Mouse (Mus musculus) left cerebral cortex, adult 8-10 months (tissue): ENCODE results near the gene St3gal4. TPM values are rescaled to one million over a fixed set of nuclear protein-coding genes. Genes with fewer than 3 reads are reported as not detected.
"Not testable (repeated sequence)": the region's sequence is repeated elsewhere in the genome, so short reads cannot be mapped to it uniquely, and the experiment has no call there.

Experiments used
- DNase-seq, 2 experiments: peaks; one replicate each; pipeline ENCODE4 v3.0.0; 2022; ENCODE audit warnings: low spot score in 2 of 2
- total RNA-seq, 4 experiments: library from RNA; stranded (reverse); gene quantifications; 2 replicates each; pipeline ENCODE4 v1.2.4; 2022

St3gal4 gene
- total RNA-seq = 10 to 100 TPM; 26.5 to 30.4 (median 28.9) TPM

DNA sequence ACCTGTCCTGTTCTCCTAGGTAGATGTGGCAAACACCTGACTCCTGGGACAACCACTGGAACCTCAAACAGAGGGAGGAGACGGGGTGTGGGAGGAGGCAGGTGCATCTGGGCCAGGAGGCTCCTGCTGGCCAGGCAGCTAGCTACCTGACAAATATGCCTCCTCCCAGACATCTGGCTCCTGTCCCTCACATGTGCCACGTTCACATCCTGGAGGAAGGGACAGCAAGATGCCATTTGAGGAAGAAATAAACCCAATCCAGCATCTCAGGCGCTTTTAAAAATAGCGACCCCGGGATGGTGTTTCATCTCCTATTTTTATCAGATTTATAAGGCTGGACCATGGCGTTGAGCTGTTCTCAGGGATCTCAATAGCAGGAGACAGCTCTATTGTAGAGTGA, at the start of gene St3gal4:
St3gal4 (minus strand) TSS at position 101 of the 400 bp plus-strand sequence.
- no peak for DNase-seq

DNA sequence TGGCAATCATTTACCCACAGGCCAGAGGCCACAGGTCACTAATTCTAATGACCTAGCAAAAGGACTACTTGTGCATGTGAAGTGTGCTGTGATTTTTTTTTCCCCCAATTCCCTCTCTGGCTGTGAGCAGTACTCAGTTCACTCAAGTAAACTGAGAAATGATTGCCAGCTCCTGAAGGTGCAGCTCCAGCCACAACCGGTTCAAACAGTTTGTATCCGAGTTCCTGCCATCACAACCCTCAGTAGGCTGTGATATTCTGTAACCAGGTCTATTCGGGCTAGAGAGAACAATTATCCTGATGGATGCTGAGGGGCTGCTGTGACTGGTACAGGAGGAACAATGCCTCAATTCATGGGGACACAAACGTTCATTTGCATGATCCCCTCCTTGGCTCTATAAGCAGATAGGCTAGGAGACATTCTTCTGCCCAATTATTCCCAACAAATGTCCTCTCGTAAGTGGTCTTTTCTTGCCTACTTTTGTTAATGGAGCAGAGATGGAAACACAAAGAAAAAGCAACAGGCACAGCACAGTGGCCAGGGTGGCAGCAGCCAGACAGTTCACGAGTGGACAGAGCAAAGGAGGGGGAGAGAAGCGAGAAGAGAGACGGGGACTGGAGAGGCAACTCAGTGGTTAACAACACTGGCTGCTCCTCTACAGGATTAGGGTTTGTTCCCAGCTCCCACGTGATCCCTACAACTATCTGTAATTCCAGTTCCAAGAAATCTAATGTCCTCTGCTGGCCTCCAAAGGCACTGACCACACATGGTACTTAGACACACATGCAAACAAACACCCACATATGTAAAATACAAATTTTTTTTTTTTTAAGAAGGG, 47.9 kb upstream of the St3gal4 start:
- no peak for DNase-seq

DNA sequence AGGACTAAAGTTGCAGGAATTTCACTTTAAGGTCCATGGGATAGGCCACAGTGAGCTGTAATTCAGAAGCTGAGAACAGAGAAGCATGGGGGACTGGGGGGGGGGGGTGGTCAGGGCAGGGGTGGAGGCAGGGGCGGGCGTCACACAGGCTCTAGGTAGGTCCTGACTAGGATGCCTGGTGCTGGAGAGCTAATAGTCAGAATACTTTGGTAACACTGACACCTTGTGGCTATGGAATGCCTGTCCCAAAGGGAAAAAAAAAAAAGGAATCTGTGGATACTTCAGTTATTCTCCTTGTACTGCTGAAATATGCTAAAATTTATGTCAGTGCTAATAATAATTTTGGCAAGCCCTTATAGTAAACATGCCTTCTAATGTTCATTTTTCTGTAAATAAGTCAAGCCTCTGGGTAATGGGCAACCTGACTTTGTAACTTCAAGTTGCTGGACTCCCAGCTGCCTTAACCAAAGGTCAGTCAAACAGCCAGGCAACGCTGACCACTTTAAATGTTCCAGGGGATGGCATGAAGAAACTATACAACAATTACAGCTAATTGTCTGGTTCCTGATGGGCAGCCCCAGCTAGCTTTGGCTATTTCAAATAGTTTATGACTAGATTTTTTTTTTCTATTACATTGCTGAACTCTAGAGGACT, 47.2 kb upstream of the St3gal4 start:
- DNase-seq = no peak

DNA sequence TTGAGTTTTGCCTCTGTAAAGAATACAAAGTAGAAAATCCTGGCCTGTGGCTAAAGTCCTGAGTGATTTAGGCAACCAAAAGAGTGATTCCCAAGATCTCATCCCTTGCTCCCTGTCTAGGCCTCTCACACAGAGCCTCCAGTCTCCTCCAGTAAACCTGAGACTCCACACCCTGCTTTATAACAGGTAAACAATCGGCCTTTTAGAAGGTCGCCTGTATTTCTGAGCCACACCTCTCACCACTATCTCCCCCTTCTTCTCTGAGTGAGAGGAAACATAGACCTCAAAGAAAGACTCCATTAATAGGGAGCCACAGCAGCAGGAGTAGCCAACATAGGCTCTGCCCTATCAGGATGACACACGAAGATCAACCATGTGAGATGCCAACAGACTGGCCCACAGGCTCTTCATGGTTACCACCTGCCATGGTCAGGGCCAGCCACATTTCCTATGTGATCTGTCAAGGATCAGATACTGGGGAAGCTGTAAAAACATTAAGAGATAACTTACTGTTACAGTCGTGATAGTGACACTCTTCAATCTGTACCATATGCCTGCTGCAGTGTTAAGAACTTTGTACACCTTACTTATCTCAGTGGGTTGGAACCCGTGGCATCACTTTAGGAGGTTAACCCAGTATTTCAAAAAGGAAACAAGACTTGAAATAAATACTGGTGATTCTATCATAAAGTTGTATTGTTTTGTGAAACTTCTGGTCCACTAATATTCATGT, 45.2 kb upstream of the St3gal4 start:
- DNase-seq = no peak

DNA sequence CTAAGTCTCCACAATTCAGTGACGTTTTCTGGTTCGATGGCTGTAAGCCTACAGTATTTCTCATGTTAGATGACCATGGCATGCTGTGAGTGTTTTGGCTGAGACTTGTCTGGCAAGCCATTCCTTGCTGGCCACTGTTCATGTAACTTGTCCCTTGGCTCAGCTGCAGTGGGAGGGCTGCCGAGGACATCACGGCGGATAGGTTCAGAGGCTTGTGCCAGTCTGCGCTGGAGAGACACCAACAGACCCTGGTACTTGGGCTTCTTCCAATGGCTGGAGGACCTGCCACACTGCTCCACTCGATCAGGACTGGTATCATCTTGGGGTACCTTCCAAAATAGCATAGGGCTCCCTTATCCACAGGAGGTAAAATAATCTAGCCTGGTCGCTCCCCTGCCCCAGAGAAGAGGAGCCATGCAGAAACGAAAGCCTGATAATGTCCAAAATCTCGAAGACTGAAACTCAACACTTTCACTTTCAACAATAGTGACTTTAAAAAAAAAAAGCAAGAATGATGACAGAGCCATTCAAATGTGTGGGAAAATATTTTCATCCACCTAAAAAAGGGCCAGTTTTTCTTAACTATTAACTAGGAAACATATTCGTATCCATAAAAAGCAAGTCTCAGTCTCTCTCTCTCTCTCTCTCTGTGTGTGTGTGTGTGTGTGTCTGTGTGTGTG, 44.1 kb upstream of the St3gal4 start:
- DNase-seq = no peak

DNA sequence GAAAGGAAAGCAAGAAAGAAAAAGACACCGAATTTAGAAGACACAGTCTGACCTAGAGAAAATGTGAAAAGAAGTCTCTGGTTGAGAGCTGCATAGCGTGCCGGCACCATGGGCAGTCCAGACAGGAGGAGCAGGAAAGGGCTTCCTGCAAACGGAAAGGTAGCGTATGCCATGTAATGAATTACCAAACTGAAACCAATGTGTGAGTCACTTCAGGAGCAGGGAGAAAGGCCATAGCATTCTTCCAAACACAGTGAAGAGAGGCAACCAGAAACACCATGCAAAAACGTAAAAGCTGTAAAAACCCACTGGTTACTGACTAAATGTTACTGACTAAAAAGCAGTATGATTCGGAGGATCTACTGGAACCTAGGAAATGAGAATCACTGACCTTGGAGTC, 42.7 kb upstream of the St3gal4 start:
- DNase-seq = no peak

DNA sequence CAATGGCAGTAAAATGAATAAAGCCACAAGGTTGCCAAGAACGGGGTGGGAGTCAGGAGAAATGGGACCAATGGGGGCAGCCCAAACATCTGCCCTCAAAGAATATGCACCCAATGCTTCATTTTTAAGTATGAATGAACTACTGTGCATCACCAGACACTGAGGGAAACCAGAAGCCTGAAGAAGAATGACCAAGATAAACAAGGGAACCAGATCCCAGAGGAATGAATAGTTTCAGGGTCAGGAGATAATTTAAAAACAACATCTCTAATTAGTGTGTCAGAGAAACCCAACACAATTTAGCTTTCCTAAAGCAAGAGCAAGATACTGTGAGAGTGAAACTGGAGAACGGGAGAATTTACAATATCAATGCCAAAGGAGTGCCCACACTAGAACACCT, 41.6 kb upstream of the St3gal4 start:
- DNase-seq = no peak

DNA sequence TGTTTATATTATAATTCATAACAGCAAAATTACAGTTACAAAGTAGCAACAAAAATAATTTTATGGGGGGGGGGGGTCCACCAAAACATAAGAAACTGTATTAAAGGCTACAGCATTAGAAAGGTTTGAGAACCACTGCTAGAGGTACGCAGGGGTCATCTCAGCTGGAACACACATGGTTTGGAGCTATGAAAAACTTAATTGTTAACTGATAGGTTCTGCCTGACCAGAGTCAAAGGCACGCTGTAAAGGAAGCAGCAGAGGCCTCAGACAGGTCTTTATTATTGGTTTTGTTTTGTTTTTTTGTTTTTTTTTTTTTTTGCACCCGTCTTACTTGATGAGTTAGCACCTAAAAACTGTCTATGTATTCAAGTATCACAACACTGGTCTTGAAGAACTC, 39.4 kb upstream of the St3gal4 start:
- DNase-seq = no peak

DNA sequence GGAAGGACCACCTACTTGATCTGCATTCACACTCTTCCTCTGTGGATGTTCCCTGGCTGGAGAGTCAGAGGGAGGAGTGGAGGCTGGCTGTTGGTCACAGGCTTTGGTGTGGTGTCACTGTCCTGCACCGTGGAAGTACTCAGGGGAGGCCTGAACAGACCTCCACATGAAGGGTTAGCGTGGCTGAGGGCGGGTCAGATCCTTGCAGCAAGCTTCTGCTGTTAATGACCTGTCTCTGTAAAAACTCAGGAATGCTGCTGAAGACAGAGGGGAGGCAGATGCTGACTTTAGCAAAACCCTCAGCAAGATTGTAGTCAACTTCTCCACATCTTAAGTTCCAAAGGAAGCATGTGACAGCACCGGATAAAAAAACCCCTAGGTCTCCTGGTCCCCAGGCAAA, 37.8 kb upstream of the St3gal4 start:
- no peak for DNase-seq

DNA sequence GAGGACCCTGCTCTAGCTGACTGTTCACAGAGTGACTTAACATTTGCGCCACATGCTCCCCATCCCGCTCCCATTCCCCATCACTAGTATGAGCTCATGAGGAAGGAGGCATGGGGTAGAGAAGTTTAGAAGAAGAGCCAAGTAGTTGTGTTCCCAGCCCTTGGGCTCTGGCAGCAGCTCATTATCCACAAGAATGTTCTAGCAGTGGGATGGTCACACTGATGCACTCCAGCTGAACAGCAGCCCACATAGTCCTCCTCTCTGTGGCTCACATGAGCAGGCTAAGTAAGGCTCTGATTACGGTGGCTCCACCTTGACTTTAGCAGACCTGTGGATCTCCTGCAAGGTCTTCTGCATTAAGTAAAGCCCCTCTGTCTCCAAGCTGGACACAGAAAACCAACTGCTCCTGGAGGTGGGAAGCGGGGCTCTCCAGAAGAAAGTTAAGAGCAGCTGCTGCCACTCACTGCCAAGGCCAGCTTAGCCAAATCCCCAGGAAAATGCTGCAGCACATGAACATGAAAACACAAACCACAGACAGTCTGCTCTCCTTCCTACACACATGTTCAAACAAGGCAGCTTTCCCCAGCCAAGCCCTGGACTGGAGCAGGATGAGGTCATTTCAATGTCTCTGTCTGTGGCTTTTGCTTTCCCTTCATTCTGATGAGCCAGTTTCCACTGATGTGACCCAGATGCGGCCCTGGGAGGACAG, 37.1 kb upstream of the St3gal4 start:
- peak in 1 of 2 experiments; percentile 38 for DNase-seq

DNA sequence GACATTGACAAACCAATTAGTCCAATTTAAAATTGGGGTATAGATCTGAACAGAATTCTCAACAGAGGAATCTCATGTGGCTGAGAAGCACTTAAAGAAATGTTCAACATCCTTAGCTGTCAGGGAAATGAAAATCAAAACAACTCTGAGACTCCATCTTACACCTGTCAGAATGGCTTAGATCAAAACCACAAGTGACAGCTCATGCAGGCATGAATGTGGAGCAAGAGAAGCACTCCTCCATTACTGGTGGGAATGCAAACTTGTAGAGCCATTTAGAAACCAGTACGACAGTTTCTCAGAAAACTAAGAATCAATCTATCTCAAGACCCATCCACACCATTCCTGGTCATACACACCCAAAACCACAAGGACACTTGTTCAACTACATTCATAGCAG, 33.9 kb upstream of the St3gal4 start:
- DNase-seq = no peak

DNA sequence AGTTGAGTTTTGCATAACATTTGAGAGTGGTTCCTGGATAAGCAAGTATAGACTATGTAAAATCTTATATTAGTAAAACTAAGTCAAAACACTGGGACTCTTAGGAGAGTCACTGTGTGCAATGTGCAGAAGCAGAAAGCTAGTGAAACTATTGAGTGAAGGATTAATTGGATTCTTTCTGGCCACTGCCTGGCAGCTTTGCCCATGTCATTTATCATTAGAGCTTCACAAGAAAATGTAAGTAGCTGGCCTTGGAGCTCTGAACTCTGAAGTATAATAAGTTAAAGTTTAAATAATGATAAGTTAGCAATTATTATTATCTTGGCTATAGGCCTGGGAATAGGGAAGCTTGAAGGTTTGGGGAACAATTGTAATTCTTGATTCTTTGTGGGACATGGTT, 29.8 kb upstream of the St3gal4 start:
- not testable (repeated sequence) for DNase-seq

DNA sequence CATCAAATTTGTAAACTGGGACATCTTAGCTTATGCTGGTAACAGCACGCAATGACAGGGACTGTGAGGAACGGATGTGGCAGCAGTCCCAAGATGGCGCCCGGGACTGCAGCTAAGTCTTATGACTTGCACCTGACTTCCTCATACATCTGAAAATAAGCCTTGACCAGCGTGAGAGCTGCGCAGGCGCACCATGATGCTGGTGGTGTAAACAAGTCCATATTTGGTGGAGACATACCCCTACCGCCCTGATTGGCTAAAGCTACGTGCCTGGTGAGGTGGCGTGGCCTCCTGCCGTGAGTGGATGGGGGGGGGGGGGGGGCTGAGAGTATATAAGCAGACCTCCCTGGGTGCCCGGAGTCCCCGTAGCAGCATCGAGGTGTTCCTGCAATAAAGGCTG, 28.2 kb upstream of the St3gal4 start:
- not testable (repeated sequence) for DNase-seq

DNA sequence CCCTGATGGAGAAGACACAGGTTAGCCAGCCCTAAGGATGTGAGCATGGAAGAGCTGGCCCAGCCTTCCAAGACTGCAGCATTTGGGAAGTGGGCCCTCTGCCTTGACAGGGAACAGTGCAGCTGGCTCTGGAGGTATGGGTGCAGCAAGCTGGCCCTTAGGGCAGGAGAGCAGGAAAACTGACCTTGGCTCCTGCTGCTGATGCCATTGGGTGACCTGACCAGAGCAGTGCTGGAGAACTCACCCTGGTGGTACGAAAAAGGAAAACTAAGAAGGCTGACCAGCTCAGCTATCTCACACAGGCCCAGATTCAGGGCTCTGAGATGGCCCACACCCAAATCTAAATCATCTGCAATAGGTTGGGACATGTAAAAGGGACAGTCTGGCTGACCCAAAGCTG, 26.8 kb upstream of the St3gal4 start:
- no peak for DNase-seq

DNA sequence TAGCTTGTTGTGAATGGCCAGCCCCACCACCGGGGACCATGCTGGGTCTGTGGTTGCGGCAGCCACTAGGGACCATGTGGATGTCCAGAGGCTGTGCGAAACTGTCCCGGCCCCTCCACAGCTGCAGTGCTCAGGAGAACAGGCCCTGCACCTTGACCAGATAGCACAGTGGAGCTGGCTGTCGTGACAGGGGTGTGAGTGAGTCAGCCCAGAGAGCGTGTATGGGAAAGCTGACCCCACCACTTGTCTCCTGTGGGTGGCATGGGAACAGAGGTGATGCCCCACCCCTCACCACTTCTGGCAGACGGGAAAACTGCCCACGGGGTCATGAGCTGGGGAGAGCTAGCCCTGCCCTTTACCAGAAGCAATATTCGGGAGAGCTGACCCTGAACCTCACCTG, 26.1 kb upstream of the St3gal4 start:
- DNase-seq = no peak

DNA sequence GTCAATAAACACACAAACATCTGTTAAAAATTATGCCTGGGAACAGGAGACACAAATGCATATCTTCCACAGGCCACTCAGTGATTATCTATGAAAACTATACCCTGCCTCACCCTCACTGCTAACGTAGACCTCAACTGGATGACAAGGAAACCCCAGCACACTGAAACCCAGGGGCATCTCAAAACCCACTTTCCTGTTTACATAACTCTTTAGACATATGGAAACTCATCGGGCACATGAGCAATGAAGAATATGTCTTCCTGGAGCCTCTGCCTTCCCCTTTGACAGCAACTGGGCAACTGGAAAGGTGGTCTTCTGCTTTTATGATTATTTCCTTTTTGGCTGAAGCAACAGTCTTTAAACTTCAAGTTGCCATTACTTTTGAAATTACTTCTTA, 23.2 kb upstream of the St3gal4 start:
- no peak for DNase-seq

DNA sequence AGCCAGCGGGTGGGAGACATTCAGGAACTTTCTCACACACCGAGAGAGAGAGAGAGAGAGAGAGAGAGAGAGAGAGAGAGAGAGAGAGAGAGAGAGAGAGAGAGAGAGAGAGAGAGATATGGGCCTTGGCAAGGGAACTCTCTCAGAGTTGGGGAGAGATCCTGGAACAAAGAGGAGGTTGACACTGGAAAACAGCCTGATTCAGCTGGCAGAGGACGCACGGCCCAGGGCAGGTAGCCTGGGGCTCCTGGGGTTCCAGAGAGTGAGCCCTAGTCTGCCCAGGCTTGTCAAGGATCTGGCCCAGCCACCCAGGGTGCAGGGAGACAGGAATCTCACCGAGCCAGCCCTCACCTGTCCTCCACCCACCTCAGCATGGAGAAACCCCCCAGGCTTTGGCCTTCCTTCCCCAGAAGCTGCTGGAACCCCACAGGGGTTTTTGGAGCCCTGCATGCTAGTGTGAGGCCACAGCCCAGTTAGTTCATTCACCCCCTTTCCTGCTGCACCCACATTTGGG, 20.2 kb upstream of the St3gal4 start:
- DNase-seq = no peak

DNA sequence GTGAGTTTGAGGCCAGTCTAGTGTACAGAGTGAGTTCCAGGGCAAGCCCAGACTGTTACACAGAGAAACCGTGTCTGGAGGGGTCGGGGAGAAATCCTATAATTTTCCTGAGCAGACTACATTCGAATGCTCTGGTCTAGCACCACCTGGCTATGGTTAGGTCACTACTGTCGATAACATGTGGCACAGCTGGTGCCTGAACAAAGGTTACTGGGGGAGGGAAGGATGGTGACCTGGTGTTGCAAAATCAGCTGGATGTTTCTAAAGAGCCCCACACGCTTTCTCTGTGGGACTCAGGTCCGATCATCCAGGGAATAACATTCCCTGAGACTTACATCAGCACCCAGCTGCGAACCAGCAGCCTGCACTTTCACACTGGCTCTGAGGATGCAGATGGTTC, 19.0 kb upstream of the St3gal4 start:
- no peak for DNase-seq

DNA sequence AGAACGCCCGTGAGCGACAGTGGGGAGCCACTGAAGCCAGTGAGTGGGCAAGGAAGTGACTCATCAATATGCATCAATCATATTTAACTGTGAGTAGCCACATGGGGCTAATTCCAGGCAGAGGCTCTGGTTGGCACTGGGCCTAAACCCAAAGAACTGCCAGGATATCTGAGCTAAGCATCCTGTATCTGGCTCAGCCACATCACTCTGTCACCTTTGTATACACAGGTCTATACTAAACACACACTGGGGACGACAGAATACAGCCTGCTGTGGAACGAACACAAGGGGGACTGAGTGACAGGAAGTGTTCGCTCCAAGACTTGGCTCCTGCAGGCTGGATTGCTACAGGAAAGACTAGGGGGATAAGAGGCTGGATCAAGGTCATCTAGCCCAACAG, 16.5 kb upstream of the St3gal4 start:
- no peak for DNase-seq

DNA sequence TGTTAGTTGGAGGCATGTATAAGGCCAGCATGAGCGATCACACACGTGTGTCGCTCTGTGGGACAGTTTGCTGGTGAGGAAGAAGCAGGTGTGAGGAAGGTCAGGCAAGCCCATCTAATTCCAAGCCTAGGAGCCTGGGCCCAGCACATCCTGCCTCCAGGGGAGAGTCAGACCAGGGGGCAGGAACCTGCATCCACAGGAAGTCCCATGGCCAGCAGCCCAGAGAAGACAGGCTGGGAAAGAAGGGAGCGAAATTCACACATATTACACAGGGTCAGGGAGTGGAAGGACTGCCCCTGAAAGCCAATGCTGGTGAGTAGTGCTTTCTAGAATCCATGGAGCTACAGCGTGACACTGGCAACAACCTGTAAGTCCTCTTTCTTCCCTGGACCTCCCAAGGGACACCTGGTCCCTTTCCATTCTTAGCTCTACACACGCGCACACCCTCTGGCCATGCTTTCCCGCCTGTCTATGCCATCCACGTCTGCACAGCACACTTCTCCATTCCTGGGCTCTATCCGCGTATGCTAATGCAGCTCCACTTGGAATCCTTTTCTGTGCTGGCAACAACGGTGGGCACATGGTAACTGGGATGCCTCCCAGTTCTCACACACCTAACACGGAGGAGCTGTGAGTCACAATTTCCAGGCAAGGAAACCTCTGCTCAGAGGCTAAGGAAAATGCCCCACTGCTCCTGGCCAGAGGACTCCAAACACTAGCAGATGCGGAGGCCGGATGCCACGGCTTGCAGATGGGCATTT, 12.7 kb upstream of the St3gal4 start:
- peak in 1 of 2 experiments; percentile 74 for DNase-seq
